Mouse (Mus musculus): ENCODE data around the gene Crxos. TPM values are rescaled to one million over a fixed set of nuclear protein-coding genes. Genes with fewer than 3 reads are reported as not detected.

The Crxos gene
- polyA plus RNA-seq, 1 experiment: not detected

DNA sequence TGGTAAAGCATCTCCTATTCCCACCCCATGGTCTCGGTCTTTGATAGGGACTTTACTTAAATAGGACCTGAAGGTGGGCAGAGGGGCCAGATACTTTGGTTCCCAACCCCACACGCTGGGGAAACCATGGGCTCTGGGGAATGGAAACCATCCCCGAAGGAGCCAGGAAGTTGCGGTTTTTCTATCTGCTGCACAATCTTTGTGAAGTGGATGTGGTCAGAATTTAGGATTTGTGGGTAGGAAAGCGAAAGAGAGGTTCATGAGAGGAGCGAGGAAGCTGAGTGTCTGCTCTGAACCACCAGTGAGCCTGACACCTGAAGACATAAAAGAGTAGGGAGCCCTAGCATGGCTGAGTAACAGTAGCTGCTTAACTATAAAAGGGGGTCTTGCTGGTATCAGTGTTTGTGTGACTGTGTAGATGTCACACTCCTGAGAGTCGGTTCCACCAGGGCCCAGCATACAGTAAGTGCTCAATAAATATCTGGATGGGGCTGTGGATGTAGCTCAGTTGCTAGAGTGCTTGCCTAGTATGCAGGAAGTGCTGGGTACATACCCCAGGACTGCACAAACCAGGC is 66.9 kb downstream of the Crxos start:
- Histone ChIP-seq H3K4me2 (ENCODE audit: low read depth) (peak overlapping the region; percentile 75), H3K36me3 (ENCODE audit: control insufficient read depth, insufficient read depth) (peaks cover 30% of the 10 kb centered on the region), H3K4me3 (peak overlapping the region; percentile 10), H3K79me2 (ENCODE audit: control insufficient read depth, insufficient read depth) (peaks cover 13% of the 10 kb centered on the region), H3K27me3 (ENCODE audit: control insufficient read depth, insufficient read depth, insufficient read length) (no peaks in the 10 kb centered on the region), H3ac (ENCODE audit: control insufficient read depth, insufficient read length) (no peak overlapping the region)
- TF ChIP-seq TCF3 (IDR thresholded peaks at IDR 0.05; ENCODE audit: insufficient read length, low read depth) (no peak), MYOD1 (IDR thresholded peaks at IDR 0.05; ENCODE audit: control insufficient read depth in 1 of 3, insufficient read length in 2 of 3, low read depth in 2 of 3) (no peak), POLR2A (IDR thresholded peaks at IDR 0.05; ENCODE audit: insufficient read length, low read depth) (no peak), E2F4 (IDR thresholded peaks at IDR 0.05; ENCODE audit: insufficient read depth) (no peak), TCF12 (IDR thresholded peaks at IDR 0.05; ENCODE audit: insufficient read depth, poor library complexity, severe bottlenecking) (no peak), MAX (IDR thresholded peaks at IDR 0.05; ENCODE audit: low read depth) (no peak), REST (IDR thresholded peaks at IDR 0.05; ENCODE audit: insufficient read depth, insufficient read length) (no peak), MYOG (IDR thresholded peaks at IDR 0.05; ENCODE audit: control insufficient read depth in 1 of 3, insufficient read depth in 1 of 3, insufficient read length in 2 of 3, low read depth in 2 of 3) (no peak), SRF (IDR thresholded peaks at IDR 0.05; ENCODE audit: control insufficient read depth, insufficient read length, low read depth) (no peak), USF1 (IDR thresholded peaks at IDR 0.05; ENCODE audit: low read depth) (no peak), CEBPB (IDR thresholded peaks at IDR 0.05; ENCODE audit: insufficient read depth, poor library complexity, severe bottlenecking) (no peak)

DNA sequence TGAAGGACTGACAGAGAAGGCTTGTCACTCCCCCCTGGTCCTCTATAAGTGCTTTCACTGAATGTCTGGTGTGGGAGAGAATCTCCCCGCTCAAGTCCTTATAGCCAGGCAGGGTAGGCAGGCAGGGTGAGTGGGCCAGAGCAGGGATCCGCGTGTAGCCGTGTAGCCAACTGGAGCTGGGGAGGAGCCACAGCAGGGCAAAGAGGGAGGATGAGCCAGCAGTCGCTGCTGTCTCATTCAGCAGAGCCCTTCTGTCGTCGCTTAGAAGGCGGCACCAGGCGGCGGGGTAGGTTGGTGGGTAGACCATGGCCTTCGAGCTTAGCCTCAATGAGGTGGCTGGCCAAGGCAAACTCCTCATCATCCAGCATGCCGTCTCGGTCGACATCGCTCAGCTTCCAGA is 67.6 kb downstream of the Crxos start:
- Histone ChIP-seq H3K36me3 (ENCODE audit: control insufficient read depth, insufficient read depth) (peaks cover 33% of the 10 kb centered on the region), H3K4me3 (no peak overlapping the region), H3K4me2 (ENCODE audit: low read depth) (peak overlapping the region; percentile 75), H3K79me2 (ENCODE audit: control insufficient read depth, insufficient read depth) (peaks cover 6% of the 10 kb centered on the region), H3K27me3 (ENCODE audit: control insufficient read depth, insufficient read depth, insufficient read length) (no peaks in the 10 kb centered on the region), H3ac (ENCODE audit: control insufficient read depth, insufficient read length) (no peak overlapping the region)
- TF ChIP-seq CEBPB (IDR thresholded peaks at IDR 0.05; ENCODE audit: insufficient read depth, poor library complexity, severe bottlenecking) (no peak), TCF12 (IDR thresholded peaks at IDR 0.05; ENCODE audit: insufficient read depth, poor library complexity, severe bottlenecking) (no peak), MAX (IDR thresholded peaks at IDR 0.05; ENCODE audit: low read depth) (no peak), TCF3 (IDR thresholded peaks at IDR 0.05; ENCODE audit: insufficient read length, low read depth) (no peak), REST (IDR thresholded peaks at IDR 0.05; ENCODE audit: insufficient read depth, insufficient read length) (no peak), MYOD1 (IDR thresholded peaks at IDR 0.05; ENCODE audit: control insufficient read depth in 1 of 3, insufficient read length in 2 of 3, low read depth in 2 of 3) (no peak), POLR2A (IDR thresholded peaks at IDR 0.05; ENCODE audit: insufficient read length, low read depth) (no peak), MYOG (IDR thresholded peaks at IDR 0.05; ENCODE audit: control insufficient read depth in 1 of 3, insufficient read depth in 1 of 3, insufficient read length in 2 of 3, low read depth in 2 of 3) (no peak), POLR2AphosphoS2 (IDR thresholded peaks at IDR 0.05; ENCODE audit: insufficient read length, low read depth) (no peak), E2F4 (IDR thresholded peaks at IDR 0.05; ENCODE audit: insufficient read depth) (no peak)

- no peak overlapping the region for H3ac ChIP-seq (ENCODE audit: control insufficient read depth, insufficient read length)
- H3K36me3 ChIP-seq (ENCODE audit: control insufficient read depth, insufficient read depth): peaks cover 51% of the 10 kb centered on the region
- TF ChIP-seq POLR2A (IDR thresholded peaks at IDR 0.05; ENCODE audit: insufficient read length, low read depth) (no peak), MYOD1 (IDR thresholded peaks at IDR 0.05; ENCODE audit: control insufficient read depth in 1 of 3, insufficient read length in 2 of 3, low read depth in 2 of 3) (no peak), MAX (IDR thresholded peaks at IDR 0.05; ENCODE audit: low read depth) (no peak), MYOG (IDR thresholded peaks at IDR 0.05; ENCODE audit: control insufficient read depth in 1 of 3, insufficient read depth in 1 of 3, insufficient read length in 2 of 3, low read depth in 2 of 3) (no peak), REST (IDR thresholded peaks at IDR 0.05; ENCODE audit: insufficient read depth, insufficient read length) (no peak), CEBPB (IDR thresholded peaks at IDR 0.05; ENCODE audit: insufficient read depth, poor library complexity, severe bottlenecking) (no peak), TCF12 (IDR thresholded peaks at IDR 0.05; ENCODE audit: insufficient read depth, poor library complexity, severe bottlenecking) (no peak), E2F4 (IDR thresholded peaks at IDR 0.05; ENCODE audit: insufficient read depth) (no peak), SRF (IDR thresholded peaks at IDR 0.05; ENCODE audit: control insufficient read depth, insufficient read length, low read depth) (no peak), USF1 (IDR thresholded peaks at IDR 0.05; ENCODE audit: low read depth) (no peak), TCF3 (IDR thresholded peaks at IDR 0.05; ENCODE audit: insufficient read length, low read depth) (no peak), POLR2AphosphoS2 (IDR thresholded peaks at IDR 0.05; ENCODE audit: insufficient read length, low read depth) (no peak)
- H3K4me3 ChIP-seq: no peak overlapping the region
- no peaks in the 10 kb centered on the region for H3K27me3 ChIP-seq (ENCODE audit: control insufficient read depth, insufficient read depth, insufficient read length)
- no peaks in the 10 kb centered on the region for H3K79me2 ChIP-seq (ENCODE audit: control insufficient read depth, insufficient read depth)
- H3K4me2 ChIP-seq (ENCODE audit: low read depth): no peak overlapping the region
Measured at GRCm38 (mm10) chr7:15952416-15952815, 70.0 kb downstream of the Crxos start.

Other genes starting within 250 kb of the Crxos start
- gene Obox3, start 242.7 kb upstream of the Crxos start, polyA plus RNA-seq (2012; fragmentation: generic; extraction: Trizol): not detected
- gene Obox5, start 132.5 kb upstream of the Crxos start, polyA plus RNA-seq (2012; fragmentation: generic; extraction: Trizol): not detected
- not detected for gene Obox6, start 42.9 kb upstream of the Crxos start, polyA plus RNA-seq (2012; fragmentation: generic; extraction: Trizol)
- gene Crx, start 2.6 kb upstream of the Crxos start, polyA plus RNA-seq (2012; fragmentation: generic; extraction: Trizol): not detected
- gene Selenow, start 39.8 kb downstream of the Crxos start, polyA plus RNA-seq (2012; fragmentation: generic; extraction: Trizol): 507 TPM
- 270 TPM for gene Nop53, start 63.5 kb downstream of the Crxos start, polyA plus RNA-seq (2012; fragmentation: generic; extraction: Trizol)
- 104 TPM for gene Ehd2, start 85.0 kb downstream of the Crxos start, polyA plus RNA-seq (2012; fragmentation: generic; extraction: Trizol)
- 6.6 TPM for gene Bicra, start 165.3 kb downstream of the Crxos start, polyA plus RNA-seq (2012; fragmentation: generic; extraction: Trizol)
- gene Zfp541, start 179.2 kb downstream of the Crxos start, polyA plus RNA-seq (2012; fragmentation: generic; extraction: Trizol): not detected
- gene Napa, start 215.8 kb downstream of the Crxos start, polyA plus RNA-seq (2012; fragmentation: generic; extraction: Trizol): 193 TPM
- 16.4 TPM for gene Kptn, start 237.3 kb downstream of the Crxos start, polyA plus RNA-seq (2012; fragmentation: generic; extraction: Trizol)
- 0.02 TPM for gene Slc8a2, start 247.2 kb downstream of the Crxos start, polyA plus RNA-seq (2012; fragmentation: generic; extraction: Trizol)

All from myocyte (in vitro differentiated cells).